Mouse (Mus musculus) NIH3T3 (cell line): ENCODE results near the gene Ypel1.
A peak's percentile ranks its signal among the peaks of the same experiment; 100 is the strongest.

Experiments used
- DNase-seq: peaks from one replicate; pipeline ENCODE4 v3.0.0-alpha.2; 2012; ENCODE audit warnings: low read depth

Ypel1 gene

GRCm38 (mm10) chr16:17069511-17070443 lies at the start of gene Ypel1:
Gene Ypel1 (plus strand): TSS chr16:17069696.
- peak; percentile 85 for DNase-seq

- peak; percentile 80 for DNase-seq
Observed at GRCm38 (mm10) chr16:17024469-17025148, 44.9 kb upstream of the Ypel1 start.

DNA sequence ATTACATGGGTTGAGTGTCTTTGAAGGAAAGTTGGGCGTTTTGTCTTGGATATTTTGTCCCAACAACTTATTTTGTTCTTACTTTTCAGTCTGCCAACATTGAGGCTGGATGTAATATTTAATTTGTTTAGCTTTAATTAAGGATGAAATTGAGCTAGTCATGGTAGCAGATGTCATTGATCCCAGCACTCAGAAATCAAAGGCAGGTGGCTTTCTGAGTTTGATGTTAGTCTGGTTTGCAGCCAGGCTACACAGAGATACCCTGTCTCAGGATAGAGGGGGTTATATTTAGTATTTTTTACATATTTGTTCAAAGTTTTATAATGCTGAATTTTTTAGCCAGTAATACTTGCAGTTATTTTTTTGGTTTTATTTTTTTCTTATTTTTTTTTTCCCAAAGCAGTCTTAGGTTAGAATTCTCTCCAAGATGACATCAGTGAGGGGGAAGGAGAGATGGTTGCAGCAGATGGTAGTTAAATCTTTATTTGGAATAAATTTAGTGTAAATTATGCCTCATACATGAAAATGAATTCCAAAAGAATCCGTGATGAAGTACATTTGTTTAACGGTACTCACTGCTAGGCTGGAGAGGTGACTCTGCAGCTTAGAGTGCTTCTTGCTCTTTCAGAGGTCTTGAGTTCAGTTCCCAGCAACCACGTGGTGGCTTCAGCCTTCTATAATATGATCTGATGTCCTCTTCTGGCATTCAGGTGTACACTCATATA lies 39.4 kb upstream of the Ypel1 start:
- DNase-seq, result no peak

DNA sequence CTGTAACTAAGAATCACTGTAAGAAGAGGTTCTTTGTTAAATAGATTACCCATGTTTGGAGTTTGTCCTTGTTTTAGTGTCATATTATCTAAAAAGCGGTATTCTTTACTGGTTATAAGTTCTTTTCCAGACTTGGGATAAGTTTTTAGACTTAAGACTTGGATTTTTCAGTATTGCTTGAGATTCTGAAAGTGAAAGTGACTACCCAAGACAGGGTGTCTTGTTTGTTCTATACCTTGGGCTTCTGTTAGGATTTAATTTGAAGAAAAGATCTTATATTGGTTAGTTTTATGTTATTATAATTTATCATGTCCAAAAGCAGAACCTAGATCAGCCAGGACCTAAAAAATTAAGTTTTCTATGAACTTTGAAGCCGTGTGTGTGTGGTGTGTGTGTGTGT lies 35.7 kb upstream of the Ypel1 start:
- no peak for DNase-seq

DNA sequence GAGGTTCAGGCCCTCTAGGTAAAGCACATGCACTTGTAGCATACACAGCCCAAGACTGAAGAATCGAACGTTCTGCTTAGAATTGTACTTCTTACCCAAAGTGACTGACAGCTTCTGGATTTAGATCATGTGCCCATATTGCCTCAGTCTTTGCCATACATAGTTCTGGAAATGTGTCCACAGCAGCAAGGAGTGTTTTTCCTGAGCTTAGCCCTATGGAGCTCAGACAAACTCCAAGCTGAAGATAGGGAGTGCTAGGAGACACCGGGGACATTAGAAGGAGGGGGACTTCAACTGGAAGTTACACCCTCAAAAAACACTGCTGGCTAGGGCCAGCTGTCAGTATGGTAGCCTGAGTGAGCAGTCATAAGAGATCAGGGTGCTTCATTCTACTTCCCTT lies 28.8 kb upstream of the Ypel1 start:
- no peak for DNase-seq

- DNase-seq, result no peak
Observed at GRCm38 (mm10) chr16:17041417-17041816, 28.1 kb upstream of the Ypel1 start.

DNA sequence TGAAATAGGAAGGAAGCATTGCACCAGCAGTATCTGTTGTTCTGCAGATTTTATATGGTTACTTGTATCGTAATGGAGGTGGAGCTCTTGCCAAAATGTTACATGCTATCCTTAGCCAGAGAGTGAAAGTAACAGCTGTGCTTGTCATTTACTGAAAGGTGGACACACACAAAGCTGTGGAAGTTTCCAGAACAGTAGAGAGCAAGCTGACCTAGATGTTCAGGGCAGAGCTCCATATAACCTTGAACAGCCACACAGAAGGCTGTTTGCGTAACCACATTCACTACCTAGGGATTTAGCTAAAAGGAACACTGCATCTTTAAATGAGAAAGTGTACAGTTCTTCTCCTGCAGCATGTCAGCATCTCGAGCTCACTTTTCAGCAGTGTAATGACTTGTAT lies 25.2 kb upstream of the Ypel1 start:
- DNase-seq, result no peak

GRCm38 (mm10) chr16:17045287-17045686 lies 24.2 kb upstream of the Ypel1 start:
- no peak for DNase-seq

- no peak for DNase-seq
Observed at GRCm38 (mm10) chr16:17049886-17050285, 19.6 kb upstream of the Ypel1 start.

GRCm38 (mm10) chr16:17052087-17052486 lies 17.4 kb upstream of the Ypel1 start:
- DNase-seq, result no peak

DNA sequence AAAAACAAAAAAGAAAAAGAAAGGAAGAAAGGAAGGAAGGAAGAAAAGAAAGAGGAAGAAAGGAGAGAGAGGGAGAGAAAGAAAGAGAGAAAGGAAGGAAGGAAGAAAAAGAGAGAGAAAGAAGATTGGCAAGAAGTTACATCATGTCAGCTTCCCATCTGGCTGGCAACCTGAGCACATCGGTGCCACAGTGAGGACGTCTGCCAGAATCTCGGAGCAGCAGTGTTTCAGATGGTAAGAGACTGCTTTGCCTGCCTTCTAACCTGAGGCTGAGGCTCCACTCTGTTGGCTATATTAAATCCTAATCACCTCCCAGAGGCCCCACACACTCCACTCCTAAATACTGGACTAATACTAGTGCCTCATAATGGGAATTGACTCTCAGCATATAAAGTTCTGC lies 15.6 kb upstream of the Ypel1 start:
- no peak for DNase-seq

DNA sequence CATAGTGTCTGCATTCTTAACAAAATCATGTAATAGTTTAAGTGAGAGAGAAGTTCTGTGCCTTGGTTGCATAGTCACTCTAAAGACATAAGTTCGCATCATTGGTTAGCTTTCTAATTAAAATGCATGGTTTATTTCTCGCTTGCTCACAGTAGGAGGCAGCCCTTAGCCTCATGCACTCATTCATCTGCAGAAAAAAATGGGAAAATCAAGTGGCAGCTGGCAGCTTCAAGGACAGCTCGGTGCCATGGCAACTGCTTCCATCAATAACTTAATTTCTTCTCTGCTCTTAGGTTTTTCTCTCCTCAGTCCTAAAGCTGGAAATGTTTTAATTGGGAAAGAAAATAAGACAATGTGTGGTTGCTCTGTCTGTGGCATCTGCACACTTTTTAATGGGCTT lies 13.9 kb upstream of the Ypel1 start:
- DNase-seq, result no peak

DNA sequence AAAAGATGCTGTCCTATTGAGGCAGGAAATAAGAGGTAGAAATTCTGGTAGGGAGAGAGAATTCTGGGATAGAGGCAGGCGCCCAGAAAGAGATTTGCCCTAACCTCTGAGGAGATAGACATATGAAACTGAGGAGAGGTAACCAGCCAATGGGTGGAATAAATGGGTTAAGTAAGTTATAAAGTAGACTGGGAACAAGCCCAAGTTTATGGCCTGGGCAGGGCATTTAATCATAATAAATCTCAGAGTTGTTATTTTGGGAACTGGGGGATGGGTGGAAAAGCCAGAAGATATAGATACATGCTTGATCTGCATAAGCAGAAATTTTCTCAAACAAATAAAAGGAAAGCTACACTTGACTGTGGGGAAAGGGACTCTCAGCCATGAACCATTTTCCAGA lies 7.2 kb upstream of the Ypel1 start:
- DNase-seq, result peak; percentile 80

GRCm38 (mm10) chr16:17067552-17067951 lies 1.9 kb upstream of the Ypel1 start:
- peak; percentile 30 for DNase-seq

DNA sequence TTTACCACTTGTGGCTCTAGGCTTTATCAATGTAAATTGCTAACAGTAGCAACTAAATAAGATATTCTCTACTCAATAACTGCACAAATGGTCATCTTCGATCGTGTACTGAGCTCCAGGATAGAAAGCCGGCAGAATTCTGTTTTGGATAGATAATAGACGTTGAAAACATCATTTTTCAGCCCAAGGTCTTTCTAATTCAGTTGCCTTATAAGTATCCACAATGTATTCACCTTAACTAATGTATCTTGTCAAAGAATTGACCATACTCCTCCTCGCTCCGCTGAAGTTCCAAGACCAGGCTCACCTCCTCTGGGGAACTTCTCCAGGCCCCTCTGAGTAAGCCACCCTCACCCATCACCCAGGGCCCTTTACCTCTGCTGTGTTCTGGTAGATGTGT lies 1.2 kb downstream of the Ypel1 start:
- no peak for DNase-seq

DNA sequence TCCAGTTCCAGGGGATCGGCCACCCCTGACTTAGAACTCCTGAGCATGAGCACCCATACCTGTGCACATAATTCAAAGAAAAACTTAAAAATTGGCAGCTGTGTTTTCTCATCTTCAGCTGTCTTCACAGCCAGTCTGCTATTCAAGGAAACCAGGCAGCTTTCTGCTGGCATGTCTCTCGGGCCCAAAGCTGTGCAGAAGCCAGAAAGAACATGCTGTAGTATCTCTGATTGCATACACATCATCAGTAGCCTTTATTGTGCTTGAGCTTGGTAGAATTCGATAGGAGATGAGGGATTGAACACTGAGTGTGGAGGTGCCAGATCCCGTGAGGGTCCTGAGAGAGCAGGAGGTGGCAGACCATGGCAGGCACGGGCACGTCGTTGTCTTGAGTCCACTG lies 3.5 kb downstream of the Ypel1 start:
- no peak for DNase-seq

DNA sequence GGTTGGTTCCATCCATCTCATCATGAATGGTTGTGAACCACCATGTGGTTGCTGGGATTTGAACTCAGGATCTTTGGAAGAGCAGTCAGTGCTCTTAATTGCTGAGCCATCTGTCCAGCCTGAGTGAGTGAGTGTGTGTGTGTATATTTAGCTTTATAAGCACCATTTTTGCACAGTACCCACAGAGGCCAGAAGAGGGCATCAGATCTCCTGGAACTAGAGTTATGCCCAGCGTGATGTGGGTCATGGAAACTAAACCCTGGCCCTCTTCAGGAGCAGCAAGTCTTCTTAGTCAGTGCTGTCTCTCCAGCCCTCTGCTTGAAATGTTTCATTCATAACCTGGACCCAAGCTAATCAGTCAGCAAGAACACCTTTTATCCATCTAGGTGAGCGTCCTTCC lies 6.8 kb downstream of the Ypel1 start:
- DNase-seq, result no peak

- no peak for DNase-seq
Observed at GRCm38 (mm10) chr16:17076869-17077268, 7.4 kb downstream of the Ypel1 start.

DNA sequence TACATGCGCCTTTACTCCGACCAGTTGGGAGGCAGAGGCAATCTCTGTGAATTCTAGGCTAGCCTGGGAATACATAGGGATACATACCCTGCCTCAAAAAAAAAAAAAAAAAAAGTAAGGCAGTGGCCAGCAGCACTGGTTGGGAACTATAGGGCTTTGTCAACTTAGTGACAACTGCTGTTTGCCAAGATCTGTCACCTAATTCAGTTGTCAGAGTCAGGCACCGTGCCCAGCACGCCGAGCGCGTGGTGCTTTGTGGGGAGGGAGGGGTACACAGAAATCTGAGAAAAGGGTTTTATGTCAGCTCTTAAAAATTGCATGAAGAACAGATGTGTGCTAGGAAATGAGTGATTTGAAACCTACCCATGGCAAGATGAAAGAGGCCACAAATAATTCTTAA lies 8.6 kb downstream of the Ypel1 start:
- no peak for DNase-seq

DNA sequence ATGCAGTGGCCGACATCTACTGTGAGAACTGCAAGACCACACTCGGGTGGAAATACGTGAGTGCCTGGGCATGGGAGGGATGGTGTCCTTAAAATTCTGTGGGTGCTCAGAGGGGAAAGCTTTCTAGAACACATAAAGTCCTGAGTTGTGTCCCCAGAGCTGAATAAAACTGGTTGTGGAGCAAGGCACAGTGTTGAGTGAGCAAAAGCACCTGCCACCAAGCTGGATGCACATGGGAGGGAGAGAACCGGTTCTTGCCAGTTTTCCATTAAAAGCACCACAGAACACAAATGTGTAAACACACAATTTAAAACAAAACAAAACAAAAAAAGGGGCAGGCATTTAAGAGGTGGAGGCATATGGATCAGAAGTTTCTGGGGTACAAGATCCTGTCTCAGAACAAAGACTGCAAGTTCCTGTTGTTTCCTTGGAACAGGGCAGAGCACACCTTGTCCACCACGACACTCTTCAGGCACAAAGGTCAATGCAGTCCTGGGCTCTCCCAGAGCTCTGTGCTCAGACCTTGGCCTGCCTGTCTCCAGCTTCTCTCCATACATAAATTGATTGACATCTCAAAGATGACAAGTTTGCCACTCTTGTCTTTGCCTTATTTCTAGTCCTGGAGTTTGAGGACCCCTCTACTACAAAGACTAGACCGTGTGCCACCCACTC lies 12.8 kb downstream of the Ypel1 start:
- no peak for DNase-seq

DNA sequence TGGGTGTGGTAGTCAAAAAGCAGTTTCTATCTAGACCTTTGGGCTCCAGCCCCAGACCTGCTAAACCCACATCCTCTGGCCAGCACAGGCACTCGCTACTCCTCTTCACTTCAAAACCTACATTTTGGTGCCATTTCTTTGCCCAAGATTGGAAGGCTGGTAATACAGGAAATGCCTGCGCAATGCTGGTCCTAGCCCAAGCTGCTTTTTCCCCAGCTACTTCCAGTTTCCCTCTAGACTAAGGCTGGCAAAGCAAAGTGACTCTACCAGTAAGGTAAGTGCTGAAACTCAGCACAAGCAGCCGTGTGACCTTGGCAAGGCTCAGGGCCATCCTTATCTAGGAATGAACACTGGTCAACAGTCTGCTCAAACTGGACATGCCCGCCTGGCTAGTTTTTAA lies 16.1 kb downstream of the Ypel1 start:
- DNase-seq, result no peak

- DNase-seq, result no peak
Observed at GRCm38 (mm10) chr16:17086241-17086640, 16.7 kb downstream of the Ypel1 start.
